Mouse (Mus musculus): Measurements from ENCODE around the gene Srgap2. TPM values are rescaled to one million over a fixed set of nuclear protein-coding genes. Genes with fewer than 3 reads are reported as not detected.

Srgap2 gene
- polyA plus RNA-seq, 1 experiment from 2014 or later, result 35.1 TPM

DNA sequence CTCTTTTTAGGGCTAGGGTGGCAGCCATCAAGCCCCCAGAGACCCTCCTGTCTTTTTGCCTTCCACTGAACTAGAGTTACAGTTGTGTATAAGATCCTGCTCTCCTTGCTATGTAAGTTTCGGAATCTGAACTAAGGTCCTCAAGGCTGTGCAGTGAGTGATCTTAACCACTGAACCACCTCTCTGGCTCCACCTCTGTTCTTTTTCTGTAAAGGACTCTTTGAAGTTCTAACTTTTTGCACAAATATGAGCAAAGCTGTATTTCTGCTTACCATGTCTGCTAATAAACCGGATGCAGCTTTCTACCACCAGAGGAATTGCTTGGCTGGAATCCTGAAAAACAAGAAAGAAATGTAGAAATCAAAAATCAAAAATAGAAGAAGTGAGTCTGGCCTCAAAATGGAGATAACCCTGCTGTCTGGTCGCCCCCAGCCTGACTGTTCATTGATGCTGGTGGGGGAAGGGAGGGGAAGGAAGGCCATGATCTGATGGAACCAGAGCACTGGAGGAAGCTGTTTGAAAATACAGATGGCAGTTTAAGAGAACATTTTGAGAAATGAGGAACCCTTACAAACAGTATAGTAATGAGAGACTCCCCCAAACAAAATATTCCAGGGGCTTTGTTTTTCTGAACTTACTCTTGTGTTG, 202.2 kb downstream of the Srgap2 start:
- H3K36me3 ChIP-seq (ENCODE audit: control insufficient read depth, insufficient read depth), result peaks cover 13% of the 10 kb centered on the region
- ATAC-seq, result no peak
- H3K27me3 ChIP-seq (replicated peaks; ENCODE audit: control insufficient read depth, insufficient read depth, low read length), result no peaks in the 10 kb centered on the region
- H3K9ac ChIP-seq (replicated peaks; ENCODE audit: low read depth, low read length), result no peak overlapping the region
- H3K4me2 ChIP-seq (ENCODE audit: low read length), result no peak overlapping the region
- H3K27ac ChIP-seq (ENCODE audit: low read length), result no peak overlapping the region
- H3K4me1 ChIP-seq (replicated peaks; ENCODE audit: control insufficient read depth, insufficient read depth, low read length), result no peaks in the 10 kb centered on the region
- H3K9me3 ChIP-seq (ENCODE audit: control insufficient read depth, low read length), result no peaks in the 10 kb centered on the region
- no peak overlapping the region for H3K4me3 ChIP-seq (replicated peaks; ENCODE audit: low read length)
- 88% methylated on average over 3 of the region's 3 CpGs for WGBS

DNA sequence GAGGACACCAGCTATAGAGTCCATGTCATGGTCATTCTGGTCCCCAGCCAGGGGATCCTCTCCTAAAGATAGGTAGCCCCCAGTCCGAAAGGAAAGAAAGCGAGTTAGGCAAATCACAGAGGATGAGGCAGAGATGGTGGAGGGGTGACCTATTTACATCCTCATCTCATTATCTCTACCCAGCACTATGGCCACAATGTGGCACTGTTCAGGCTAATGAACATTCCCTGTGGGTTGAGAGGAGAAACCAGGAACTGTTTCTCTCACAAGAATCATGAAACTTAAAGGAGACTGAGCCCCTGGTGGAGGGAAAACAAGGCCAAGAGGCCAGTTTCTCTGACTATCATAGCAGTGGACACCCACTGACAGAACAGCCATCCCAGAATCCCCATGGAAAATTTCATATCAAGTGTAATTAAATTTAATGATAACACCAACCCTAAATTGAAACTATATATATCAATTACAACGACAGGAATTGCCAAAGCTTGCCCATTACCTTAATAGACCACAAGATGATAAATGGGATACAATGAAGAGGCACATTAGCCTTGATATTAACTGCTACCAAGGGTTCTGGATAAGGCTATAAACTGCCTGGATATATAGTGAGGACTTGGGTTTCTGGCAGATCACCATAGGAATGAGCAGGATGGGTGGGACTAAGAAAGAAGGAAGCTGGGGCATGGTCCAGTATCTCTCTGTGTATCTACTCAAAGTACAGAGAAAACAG, 207.4 kb downstream of the Srgap2 start:
- H3K4me2 ChIP-seq (ENCODE audit: low read length), result no peak overlapping the region
- H3K27me3 ChIP-seq (replicated peaks; ENCODE audit: control insufficient read depth, insufficient read depth, low read length), result no peaks in the 10 kb centered on the region
- no peak overlapping the region for H3K9ac ChIP-seq (replicated peaks; ENCODE audit: low read depth, low read length)
- no peak overlapping the region for H3K27ac ChIP-seq (ENCODE audit: low read length)
- peaks cover 35% of the 10 kb centered on the region for H3K36me3 ChIP-seq (ENCODE audit: control insufficient read depth, insufficient read depth)
- no peaks in the 10 kb centered on the region for H3K9me3 ChIP-seq (ENCODE audit: control insufficient read depth, low read length)
- no peak overlapping the region for H3K4me3 ChIP-seq (replicated peaks; ENCODE audit: low read length)
- ATAC-seq, result no peak
- WGBS, result 92% methylated on average over 3 of the region's 3 CpGs
- no peaks in the 10 kb centered on the region for H3K4me1 ChIP-seq (replicated peaks; ENCODE audit: control insufficient read depth, insufficient read depth, low read length)

DNA sequence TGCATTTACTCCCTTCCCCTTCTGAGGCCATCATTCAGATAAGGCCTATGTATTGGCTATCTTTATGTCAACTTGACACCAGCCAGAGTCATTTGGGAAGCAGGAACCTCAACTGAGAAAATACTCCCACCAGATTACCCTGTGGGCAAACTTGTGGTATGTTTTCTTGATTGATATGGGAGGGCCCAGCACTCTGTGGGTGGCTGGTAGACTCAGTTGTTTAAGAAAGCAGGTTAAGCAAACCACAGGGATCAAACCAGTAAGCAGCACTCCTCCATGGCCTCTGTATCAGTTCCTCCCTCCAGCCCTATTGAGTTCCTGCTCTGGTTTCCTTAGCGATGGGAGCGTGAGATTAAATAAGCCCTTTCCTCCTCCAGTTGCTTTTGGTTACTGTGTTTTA, 208.8 kb downstream of the Srgap2 start:
- Histone ChIP-seq H3K27me3 (replicated peaks; ENCODE audit: control insufficient read depth, insufficient read depth, low read length) (no peaks in the 10 kb centered on the region), H3K4me3 (replicated peaks; ENCODE audit: low read length) (no peak overlapping the region), H3K36me3 (ENCODE audit: control insufficient read depth, insufficient read depth) (peaks cover 35% of the 10 kb centered on the region), H3K9ac (replicated peaks; ENCODE audit: low read depth, low read length) (no peak overlapping the region), H3K9me3 (ENCODE audit: control insufficient read depth, low read length) (no peaks in the 10 kb centered on the region), H3K27ac (ENCODE audit: low read length) (no peak overlapping the region), H3K4me2 (ENCODE audit: low read length) (no peak overlapping the region), H3K4me1 (replicated peaks; ENCODE audit: control insufficient read depth, insufficient read depth, low read length) (no peaks in the 10 kb centered on the region)
- WGBS, result 82% methylated on average over 2 of the region's 2 CpGs
- ATAC-seq, result no peak

DNA sequence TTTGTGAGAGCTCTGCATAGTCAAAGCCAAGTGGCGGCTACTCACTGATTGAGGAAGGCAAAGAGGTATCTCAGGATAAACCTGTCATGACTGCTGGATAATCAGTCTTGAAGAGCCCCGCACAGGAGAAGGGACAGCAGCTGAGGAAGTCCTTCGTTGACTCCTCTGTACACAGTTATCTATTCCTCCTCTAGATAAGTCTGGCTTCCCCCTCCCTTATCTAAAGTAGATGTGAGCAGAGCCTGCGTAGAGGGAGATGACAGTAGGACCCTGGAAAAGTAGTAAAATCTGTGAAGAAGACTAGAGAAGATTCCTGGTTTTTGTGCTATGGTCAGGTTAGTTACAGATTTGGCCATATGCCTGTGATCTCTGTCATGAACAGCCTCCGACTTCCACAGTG, 209.5 kb downstream of the Srgap2 start:
- Histone ChIP-seq H3K4me1 (replicated peaks; ENCODE audit: control insufficient read depth, insufficient read depth, low read length) (no peaks in the 10 kb centered on the region), H3K9ac (replicated peaks; ENCODE audit: low read depth, low read length) (no peak overlapping the region), H3K36me3 (ENCODE audit: control insufficient read depth, insufficient read depth) (peaks cover 39% of the 10 kb centered on the region), H3K9me3 (ENCODE audit: control insufficient read depth, low read length) (no peaks in the 10 kb centered on the region), H3K4me3 (replicated peaks; ENCODE audit: low read length) (no peak overlapping the region), H3K27ac (ENCODE audit: low read length) (no peak overlapping the region), H3K4me2 (ENCODE audit: low read length) (no peak overlapping the region), H3K27me3 (replicated peaks; ENCODE audit: control insufficient read depth, insufficient read depth, low read length) (no peaks in the 10 kb centered on the region)
- 93% methylated on average over 5 of the region's 5 CpGs for WGBS
- no peak for ATAC-seq

- Histone ChIP-seq H3K27ac (ENCODE audit: low read length) (no peak overlapping the region), H3K4me1 (replicated peaks; ENCODE audit: control insufficient read depth, insufficient read depth, low read length) (no peaks in the 10 kb centered on the region), H3K27me3 (replicated peaks; ENCODE audit: control insufficient read depth, insufficient read depth, low read length) (no peaks in the 10 kb centered on the region), H3K4me2 (ENCODE audit: low read length) (no peak overlapping the region), H3K36me3 (ENCODE audit: control insufficient read depth, insufficient read depth) (peaks cover 34% of the 10 kb centered on the region), H3K4me3 (replicated peaks; ENCODE audit: low read length) (no peak overlapping the region), H3K9ac (replicated peaks; ENCODE audit: low read depth, low read length) (no peak overlapping the region), H3K9me3 (ENCODE audit: control insufficient read depth, low read length) (no peaks in the 10 kb centered on the region)
- ATAC-seq, result no peak
- 89% methylated on average over 3 of the region's 3 CpGs for WGBS
These were observed 215.9 kb downstream of the Srgap2 start for GRCm38 (mm10) chr1:131311284-131311683.

- Histone ChIP-seq H3K4me2 (ENCODE audit: low read length) (no peak overlapping the region), H3K27me3 (replicated peaks; ENCODE audit: control insufficient read depth, insufficient read depth, low read length) (no peaks in the 10 kb centered on the region), H3K36me3 (ENCODE audit: control insufficient read depth, insufficient read depth) (peaks cover 26% of the 10 kb centered on the region), H3K4me3 (replicated peaks; ENCODE audit: low read length) (no peak overlapping the region), H3K4me1 (replicated peaks; ENCODE audit: control insufficient read depth, insufficient read depth, low read length) (no peaks in the 10 kb centered on the region), H3K9ac (replicated peaks; ENCODE audit: low read depth, low read length) (no peak overlapping the region), H3K27ac (ENCODE audit: low read length) (no peak overlapping the region), H3K9me3 (ENCODE audit: control insufficient read depth, low read length) (no peaks in the 10 kb centered on the region)
- WGBS, result 93% methylated on average over 5 of the region's 5 CpGs
- no peak for ATAC-seq
These were observed 216.8 kb downstream of the Srgap2 start for GRCm38 (mm10) chr1:131310237-131310818.

GRCm38 (mm10) chr1:131300750-131301149, 226.4 kb downstream of the Srgap2 start:
- whole genome bisulfite sequencing, result 94% methylated on average over 2 of the region's 2 CpGs
- H3K36me3 ChIP-seq (ENCODE audit: control insufficient read depth, insufficient read depth), result peaks cover 10% of the 10 kb centered on the region; the same call in 1 of the 2 replicates

DNA sequence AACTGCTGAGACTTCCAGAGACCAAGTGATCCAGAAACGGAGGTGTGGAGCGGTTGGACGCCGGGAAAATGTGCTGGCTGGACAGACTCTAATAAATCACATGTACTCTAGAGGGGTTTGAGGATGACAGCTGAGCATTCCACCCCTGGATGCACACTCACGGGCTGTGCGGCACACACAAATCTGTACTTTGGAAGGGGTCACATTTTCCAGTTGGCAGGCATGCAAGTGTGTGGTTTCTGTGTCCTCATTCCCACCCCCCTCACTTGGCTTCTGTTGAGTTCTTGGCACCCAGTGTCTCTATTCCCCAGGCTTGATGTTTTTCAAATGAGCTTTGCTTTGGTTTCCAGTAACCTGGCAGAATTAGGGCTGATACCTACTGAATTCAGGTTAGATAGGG, 227.4 kb downstream of the Srgap2 start:
- Histone ChIP-seq H3K36me3 (ENCODE audit: control insufficient read depth, insufficient read depth) (peaks cover 13% of the 10 kb centered on the region), H3K9me3 (ENCODE audit: control insufficient read depth, low read length) (no peaks in the 10 kb centered on the region), H3K27me3 (replicated peaks; ENCODE audit: control insufficient read depth, insufficient read depth, low read length) (no peaks in the 10 kb centered on the region), H3K4me3 (replicated peaks; ENCODE audit: low read length) (no peak overlapping the region), H3K4me1 (replicated peaks; ENCODE audit: control insufficient read depth, insufficient read depth, low read length) (0 out of 2 replicates have a peak, but pooled peaks cover 5% of the 10 kb centered on the region), H3K4me2 (ENCODE audit: low read length) (no peak overlapping the region), H3K27ac (ENCODE audit: low read length) (no peak overlapping the region), H3K9ac (replicated peaks; ENCODE audit: low read depth, low read length) (no peak overlapping the region)
- 81% methylated on average over 6 of the region's 6 CpGs for WGBS
- no peak for ATAC-seq

More at GRCm38 (mm10) chr1:131300750-131301149, 226.4 kb downstream of the Srgap2 start:
- no peak for ATAC-seq
- H3K9me3 ChIP-seq (ENCODE audit: control insufficient read depth, low read length), result no peaks in the 10 kb centered on the region
- no peaks in the 10 kb centered on the region for H3K27me3 ChIP-seq (replicated peaks; ENCODE audit: control insufficient read depth, insufficient read depth, low read length)
- H3K9ac ChIP-seq (replicated peaks; ENCODE audit: low read depth, low read length), result no peak overlapping the region
- 0 out of 2 replicates have a peak, but pooled peaks cover 5% of the 10 kb centered on the region for H3K4me1 ChIP-seq (replicated peaks; ENCODE audit: control insufficient read depth, insufficient read depth, low read length)
- no peak overlapping the region for H3K27ac ChIP-seq (ENCODE audit: low read length)
- H3K4me3 ChIP-seq (replicated peaks; ENCODE audit: low read length), result no peak overlapping the region
- no peak overlapping the region for H3K4me2 ChIP-seq (ENCODE audit: low read length)

DNA sequence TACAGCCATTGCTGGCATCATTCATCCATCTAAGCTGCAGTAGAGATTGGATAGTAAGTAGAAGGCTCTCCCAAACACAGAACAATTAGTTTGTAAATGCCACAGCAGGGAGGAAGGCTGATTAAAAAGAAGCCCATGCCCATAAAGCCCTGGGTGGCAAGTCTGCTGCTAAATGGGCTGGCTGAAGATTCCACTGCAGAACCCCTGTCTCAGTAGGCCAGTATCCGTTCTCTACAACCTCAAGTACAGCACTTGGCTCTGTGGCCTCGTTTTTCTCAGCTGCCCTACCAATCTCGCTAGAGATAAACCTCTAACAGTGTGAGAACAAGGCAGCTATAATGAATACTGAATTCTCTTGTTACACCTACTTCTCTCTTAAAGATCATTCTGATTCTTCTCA, 227.9 kb downstream of the Srgap2 start:
- Histone ChIP-seq H3K27ac (ENCODE audit: low read length) (no peak overlapping the region), H3K4me3 (replicated peaks; ENCODE audit: low read length) (no peak overlapping the region), H3K9ac (replicated peaks; ENCODE audit: low read depth, low read length) (no peak overlapping the region), H3K27me3 (replicated peaks; ENCODE audit: control insufficient read depth, insufficient read depth, low read length) (no peaks in the 10 kb centered on the region), H3K9me3 (ENCODE audit: control insufficient read depth, low read length) (no peaks in the 10 kb centered on the region), H3K36me3 (ENCODE audit: control insufficient read depth, insufficient read depth) (peaks cover 13% of the 10 kb centered on the region), H3K4me1 (replicated peaks; ENCODE audit: control insufficient read depth, insufficient read depth, low read length) (peaks cover 7% of the 10 kb centered on the region), H3K4me2 (ENCODE audit: low read length) (no peak overlapping the region)
- ATAC-seq, result no peak
- 37% methylated on average over 3 of the region's 3 CpGs for WGBS
